Mouse (Mus musculus): ENCODE results near the gene Sun3. TPM values are rescaled to one million over a fixed set of nuclear protein-coding genes. Genes with fewer than 3 reads are reported as not detected.

The Sun3 gene
- polyA plus RNA-seq, 1 experiment from 2014 or later, result not detected

DNA sequence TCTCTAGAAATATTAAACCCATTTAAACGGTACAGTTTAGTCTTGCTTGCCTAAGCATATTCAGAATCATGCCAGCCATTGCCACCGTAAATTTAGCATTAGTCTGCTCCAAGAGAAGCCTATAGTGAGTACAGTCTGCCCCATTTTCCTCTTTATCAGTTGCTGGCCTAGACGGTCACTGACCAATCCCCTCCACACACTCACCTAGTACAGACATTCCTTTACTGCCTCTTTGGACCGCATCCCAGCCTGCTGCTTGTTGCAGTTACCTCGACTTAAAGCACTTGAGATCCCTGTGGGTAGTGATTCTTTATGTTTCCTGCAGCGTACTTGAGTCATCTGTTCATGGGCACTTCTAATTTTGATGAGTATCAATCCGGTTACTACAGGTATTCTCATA, 24.0 kb downstream of the Sun3 start:
- WGBS, result 80% methylated on average over 7 of the region's 7 CpGs
- no peak for ATAC-seq (replicated peaks)
- no peaks in the 10 kb centered on the region for H3K4me1 ChIP-seq
- H3K27me3 ChIP-seq, result no peaks in the 10 kb centered on the region
- no peak overlapping the region for H3K9ac ChIP-seq (replicated peaks)
- H3K36me3 ChIP-seq, result no peaks in the 10 kb centered on the region
- no peak overlapping the region for H3K4me3 ChIP-seq
- no peaks in the 10 kb centered on the region for H3K9me3 ChIP-seq
- no peak overlapping the region for H3K4me2 ChIP-seq (replicated peaks)
- no peak overlapping the region for H3K27ac ChIP-seq (replicated peaks)

- Histone ChIP-seq H3K4me3 (no peak overlapping the region), H3K36me3 (no peaks in the 10 kb centered on the region), H3K4me1 (no peaks in the 10 kb centered on the region), H3K9ac (replicated peaks) (no peak overlapping the region), H3K27ac (replicated peaks) (no peak overlapping the region), H3K27me3 (no peaks in the 10 kb centered on the region), H3K4me2 (replicated peaks) (no peak overlapping the region), H3K9me3 (no peaks in the 10 kb centered on the region)
- no peak for ATAC-seq (replicated peaks)
- 93% methylated on average over 5 of the region's 5 CpGs for WGBS
These were observed 28.6 kb downstream of the Sun3 start for GRCm38 (mm10) chr11:9020207-9020606.

DNA sequence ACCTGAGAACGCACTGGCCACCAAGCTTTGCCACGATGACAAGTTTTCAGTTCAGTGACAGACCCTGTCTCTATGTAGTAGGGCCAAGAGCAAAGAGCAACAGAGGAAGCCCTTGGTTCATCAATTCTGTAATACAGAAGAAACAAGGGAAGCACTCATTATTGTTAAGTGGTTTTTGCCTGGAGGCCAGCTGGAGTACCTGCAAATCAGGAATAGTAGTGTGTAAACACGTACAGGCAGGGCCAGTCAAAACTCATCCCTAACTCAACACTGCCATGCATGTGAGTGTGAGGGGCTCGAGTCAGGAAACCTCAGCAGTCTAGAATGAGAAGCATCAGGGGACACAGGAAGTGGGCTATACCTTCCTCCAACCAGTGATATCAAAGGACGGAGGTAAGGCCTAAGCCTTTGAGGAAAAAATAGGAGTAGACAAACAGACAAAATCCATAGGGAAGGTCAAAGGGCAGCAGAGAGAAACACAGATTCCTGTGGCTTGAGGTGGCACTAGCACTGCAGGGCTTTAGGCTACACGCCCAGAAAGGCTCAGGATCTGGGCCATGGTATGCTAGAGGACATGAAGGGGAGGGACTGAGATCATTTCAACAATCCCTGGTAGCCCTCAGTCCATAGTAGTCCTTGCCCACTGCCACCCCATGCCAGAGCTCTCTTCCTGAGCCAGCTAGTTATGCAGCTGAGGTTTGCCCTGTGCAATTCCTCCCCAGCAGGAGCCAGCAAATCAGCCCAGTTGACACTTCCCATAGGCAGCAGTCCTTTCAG, 30.1 kb downstream of the Sun3 start:
- Histone ChIP-seq H3K4me1 (no peaks in the 10 kb centered on the region), H3K9ac (replicated peaks) (no peak overlapping the region), H3K27me3 (no peaks in the 10 kb centered on the region), H3K4me2 (replicated peaks) (no peak overlapping the region), H3K27ac (replicated peaks) (no peak overlapping the region), H3K4me3 (no peak overlapping the region), H3K36me3 (no peaks in the 10 kb centered on the region), H3K9me3 (no peaks in the 10 kb centered on the region)
- WGBS, result 83% methylated on average over 6 of the region's 6 CpGs
- ATAC-seq (replicated peaks), result no peak

GRCm38 (mm10) chr11:9014740-9015139, 34.1 kb downstream of the Sun3 start:
- no peak overlapping the region for H3K4me2 ChIP-seq (replicated peaks)
- no peak for ATAC-seq (replicated peaks)
- WGBS, result 86% methylated on average over 3 of the region's 3 CpGs

DNA sequence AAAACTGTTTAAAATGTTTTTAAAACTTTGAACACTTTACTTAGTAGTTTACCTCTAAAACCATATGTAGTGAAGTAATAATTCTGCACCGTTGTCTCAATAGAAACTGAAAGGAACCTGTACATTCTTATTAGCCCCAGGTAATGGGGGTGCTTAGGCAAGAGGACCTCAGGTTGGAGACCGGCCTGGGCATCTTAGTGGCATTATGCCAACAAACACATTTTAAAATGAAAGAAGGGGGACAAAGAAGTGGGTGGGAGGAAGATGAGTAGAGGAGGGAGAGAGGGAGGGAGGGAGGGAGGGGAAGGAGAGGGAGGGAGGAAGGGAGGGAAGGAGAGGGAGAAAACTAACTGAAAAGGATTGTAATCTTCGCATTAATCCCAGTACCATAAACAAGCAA, 37.4 kb downstream of the Sun3 start:
- no peaks in the 10 kb centered on the region for H3K9me3 ChIP-seq
- no peaks in the 10 kb centered on the region for H3K27me3 ChIP-seq
- H3K36me3 ChIP-seq, result no peaks in the 10 kb centered on the region
- H3K9ac ChIP-seq (replicated peaks), result peak overlapping the region; percentile 67; the same call in 1 of the 2 replicates
- no peak overlapping the region for H3K27ac ChIP-seq (replicated peaks)
- peak overlapping the region; percentile 62 for H3K4me2 ChIP-seq (replicated peaks)
- H3K4me1 ChIP-seq, result peaks cover 11% of the 10 kb centered on the region
- peak overlapping the region; percentile 71 for H3K4me3 ChIP-seq
- 2% methylated on average over 3 of the region's 3 CpGs for WGBS
- ATAC-seq (replicated peaks), result peak; percentile 33; the same call in 1 of the 2 replicates

More at GRCm38 (mm10) chr11:9014740-9015139, 34.1 kb downstream of the Sun3 start:
- Histone ChIP-seq H3K27ac (replicated peaks) (no peak overlapping the region), H3K4me3 (no peak overlapping the region), H3K27me3 (no peaks in the 10 kb centered on the region), H3K4me1 (peaks cover 8% of the 10 kb centered on the region), H3K9me3 (no peaks in the 10 kb centered on the region), H3K9ac (replicated peaks) (no peak overlapping the region), H3K36me3 (no peaks in the 10 kb centered on the region)

- H3K36me3 ChIP-seq, result no peaks in the 10 kb centered on the region
- no peaks in the 10 kb centered on the region for H3K9me3 ChIP-seq
- H3K27ac ChIP-seq (replicated peaks), result peak within 1 kb of the TSS; percentile 70
- H3K4me3 ChIP-seq, result peak within 1 kb of the TSS; percentile 71
- ATAC-seq (replicated peaks), result peak; percentile 96
- H3K4me2 ChIP-seq (replicated peaks), result peak within 1 kb of the TSS; percentile 62
- WGBS, result under 1% methylated on average over 43 of the region's 43 CpGs
- no peaks in the 10 kb centered on the region for H3K27me3 ChIP-seq
- peak within 1 kb of the TSS; percentile 67 for H3K9ac ChIP-seq (replicated peaks)
- peaks cover 11% of the 10 kb centered on the region for H3K4me1 ChIP-seq
These were observed 37.9 kb downstream of the Sun3 start, which contains the start of gene Hus1 for GRCm38 (mm10) chr11:9010853-9011339. Hus1 (minus strand) TSS chr11:9011191.

DNA sequence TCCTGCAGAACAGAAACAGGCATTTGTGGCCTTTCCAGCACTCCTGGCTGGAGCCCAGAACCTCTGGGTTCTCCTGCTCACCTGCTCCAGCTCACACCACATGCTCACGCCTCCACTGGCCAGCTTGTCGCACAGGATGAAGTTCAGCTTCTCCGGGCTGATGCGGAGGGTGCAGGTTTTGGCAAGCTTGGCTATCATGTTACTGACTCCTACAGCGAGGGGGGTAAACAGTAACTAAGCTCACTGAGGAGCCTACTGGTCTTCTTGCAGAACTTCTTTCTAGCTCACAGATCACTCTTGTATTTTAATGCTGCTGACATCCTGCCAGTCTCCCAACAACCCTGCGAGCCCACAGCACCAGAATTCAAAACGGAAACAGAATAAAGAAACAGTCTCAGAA, 38.4 kb downstream of the Sun3 start:
- Histone ChIP-seq H3K36me3 (peaks cover 4% of the 10 kb centered on the region; the same call in 1 of the 2 replicates), H3K4me2 (replicated peaks) (peak overlapping the region; percentile 62), H3K4me1 (peaks cover 11% of the 10 kb centered on the region), H3K27ac (replicated peaks) (peak overlapping the region; percentile 70), H3K9me3 (no peaks in the 10 kb centered on the region), H3K9ac (replicated peaks) (peak overlapping the region; percentile 67), H3K27me3 (no peaks in the 10 kb centered on the region), H3K4me3 (peak overlapping the region; percentile 71)
- peak; percentile 57 for ATAC-seq (replicated peaks)
- 0% methylated on average over 7 of the region's 7 CpGs for WGBS

- no peaks in the 10 kb centered on the region for H3K9me3 ChIP-seq
- H3K4me1 ChIP-seq, result peaks cover 11% of the 10 kb centered on the region
- no peak overlapping the region for H3K9ac ChIP-seq (replicated peaks)
- H3K36me3 ChIP-seq, result peaks cover 15% of the 10 kb centered on the region; the same call in 1 of the 2 replicates
- no peak for ATAC-seq (replicated peaks)
- no peaks in the 10 kb centered on the region for H3K27me3 ChIP-seq
- WGBS, result 93% methylated on average over 5 of the region's 5 CpGs
- H3K4me2 ChIP-seq (replicated peaks), result no peak overlapping the region
- no peak overlapping the region for H3K4me3 ChIP-seq
- no peak overlapping the region for H3K27ac ChIP-seq (replicated peaks)
These were observed 40.0 kb downstream of the Sun3 start for GRCm38 (mm10) chr11:9008761-9009160.

GRCm38 (mm10) chr11:8988084-8988483, 60.7 kb downstream of the Sun3 start:
- no peak overlapping the region for H3K27ac ChIP-seq (replicated peaks)
- H3K4me2 ChIP-seq (replicated peaks), result no peak overlapping the region
- no peaks in the 10 kb centered on the region for H3K27me3 ChIP-seq
- H3K4me1 ChIP-seq, result no peaks in the 10 kb centered on the region
- WGBS, result 71% methylated on average over 4 of the region's 4 CpGs
- no peaks in the 10 kb centered on the region for H3K9me3 ChIP-seq
- H3K4me3 ChIP-seq, result no peak overlapping the region
- H3K9ac ChIP-seq (replicated peaks), result no peak overlapping the region
- H3K36me3 ChIP-seq, result peaks cover 2% of the 10 kb centered on the region; the same call in 1 of the 2 replicates
- no peak for ATAC-seq (replicated peaks)

DNA sequence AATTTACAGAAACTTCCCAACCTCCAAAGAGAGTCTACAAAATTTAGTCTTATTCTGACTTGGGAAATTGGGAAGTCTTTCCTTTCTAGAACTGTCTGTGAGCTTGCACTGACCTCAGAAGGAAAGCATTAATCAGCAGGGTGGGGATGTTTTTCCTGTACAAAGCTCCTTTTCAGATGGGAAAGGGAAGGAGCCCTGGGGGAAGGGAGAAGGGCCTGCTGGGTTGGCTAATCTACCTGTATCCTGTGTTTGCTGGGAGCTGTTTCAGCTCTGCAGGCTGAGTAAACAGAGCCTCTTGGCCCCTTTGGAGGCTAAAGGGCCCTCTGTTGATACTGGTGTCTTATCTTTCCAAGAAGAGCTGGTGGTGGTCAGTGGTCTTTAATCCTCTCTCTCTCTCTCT, 62.7 kb downstream of the Sun3 start:
- H3K4me3 ChIP-seq, result no peak overlapping the region
- H3K36me3 ChIP-seq, result peaks cover 2% of the 10 kb centered on the region; the same call in 1 of the 2 replicates
- H3K27me3 ChIP-seq, result no peaks in the 10 kb centered on the region
- ATAC-seq (replicated peaks), result no peak
- H3K27ac ChIP-seq (replicated peaks), result no peak overlapping the region
- H3K4me2 ChIP-seq (replicated peaks), result no peak overlapping the region
- H3K4me1 ChIP-seq, result no peaks in the 10 kb centered on the region
- H3K9ac ChIP-seq (replicated peaks), result no peak overlapping the region
- no peaks in the 10 kb centered on the region for H3K9me3 ChIP-seq

DNA sequence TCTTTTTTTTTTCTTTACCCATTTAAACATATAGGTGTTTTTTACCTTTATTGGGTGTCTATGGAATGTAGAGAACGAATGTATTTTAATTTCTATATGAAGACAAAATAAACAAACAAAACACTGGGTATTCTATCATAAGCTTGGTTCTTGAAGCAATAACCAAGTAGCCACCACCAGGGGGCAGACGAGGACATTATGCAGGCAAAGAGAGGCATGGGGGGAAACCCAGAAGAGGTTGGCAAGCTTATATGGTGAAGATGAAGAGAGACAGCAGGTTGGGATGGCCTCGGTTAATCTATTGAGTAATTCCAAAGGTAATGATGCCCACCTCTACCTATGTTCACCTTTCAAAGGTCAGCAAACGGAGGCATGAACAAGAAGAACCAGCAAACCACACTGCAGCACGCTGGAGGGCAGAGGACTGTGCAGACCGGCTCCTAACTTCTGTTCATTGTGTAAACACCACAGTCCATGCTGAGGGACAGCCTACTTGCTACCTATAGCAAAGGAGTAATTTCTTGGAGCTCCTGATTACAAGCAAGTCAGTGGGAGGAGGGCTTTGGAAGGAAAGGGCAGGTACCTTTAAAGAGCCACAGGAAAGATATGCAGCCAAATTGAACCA, 65.4 kb downstream of the Sun3 start:
- no peak overlapping the region for H3K4me3 ChIP-seq
- 44% methylated on average over 6 of the region's 6 CpGs for WGBS
- H3K27ac ChIP-seq (replicated peaks), result no peak overlapping the region
- H3K27me3 ChIP-seq, result no peaks in the 10 kb centered on the region
- no peak overlapping the region for H3K4me2 ChIP-seq (replicated peaks)
- H3K4me1 ChIP-seq, result no peaks in the 10 kb centered on the region
- H3K9ac ChIP-seq (replicated peaks), result no peak overlapping the region
- H3K9me3 ChIP-seq, result no peaks in the 10 kb centered on the region
- H3K36me3 ChIP-seq, result no peaks in the 10 kb centered on the region
- peak; percentile 69 for ATAC-seq (replicated peaks)

GRCm38 (mm10) chr11:8978154-8978553, 70.6 kb downstream of the Sun3 start:
- H3K27ac ChIP-seq (replicated peaks), result no peak overlapping the region
- no peaks in the 10 kb centered on the region for H3K36me3 ChIP-seq
- no peak for ATAC-seq (replicated peaks)
- whole genome bisulfite sequencing, result 90% methylated on average over 4 of the region's 4 CpGs
- no peak overlapping the region for H3K4me3 ChIP-seq
- no peak overlapping the region for H3K4me2 ChIP-seq (replicated peaks)
- no peaks in the 10 kb centered on the region for H3K4me1 ChIP-seq
- no peaks in the 10 kb centered on the region for H3K9me3 ChIP-seq
- no peak overlapping the region for H3K9ac ChIP-seq (replicated peaks)
- H3K27me3 ChIP-seq, result no peaks in the 10 kb centered on the region

Measured in forebrain, embryonic 15.5 days (tissue).